Mouse (Mus musculus) gastrocnemius, postnatal 10 days (tissue): ENCODE measurements around the gene Olfr56. TPM values are rescaled to one million over a fixed set of nuclear protein-coding genes. Genes with fewer than 3 reads are reported as not detected.
"Not testable (repeated sequence)": the region's sequence is repeated elsewhere in the genome, so short reads cannot be mapped to it uniquely, and the experiment has no call there.

Experiments
- DNase-seq: peaks from one replicate; pipeline ENCODE4 v3.0.0; 2021; ENCODE audit warnings: mixed read lengths
- long read RNA-seq, 2 experiments: library from polyadenylated mRNA; stranded (forward); transcript quantifications; one replicate each; pipeline ENCODE4 v2.0.0; 2021
- total RNA-seq, 2 experiments: library from RNA; stranded (reverse); gene quantifications; 2 replicates each; pipeline ENCODE4 v1.2.3; 2021

The Olfr56 gene
- under 1 TPM; 0.12 to 0.16 TPM for total RNA-seq
- long read RNA-seq, experiment 1: 0 reads
- long read RNA-seq, experiment 2: 0 reads

GRCm38 (mm10) chr11:48978240-48978939 is at the start of gene Olfr56:
Gene Olfr56 (plus strand): TSS chr11:48978889.
- DNase-seq: not testable (repeated sequence)

DNA sequence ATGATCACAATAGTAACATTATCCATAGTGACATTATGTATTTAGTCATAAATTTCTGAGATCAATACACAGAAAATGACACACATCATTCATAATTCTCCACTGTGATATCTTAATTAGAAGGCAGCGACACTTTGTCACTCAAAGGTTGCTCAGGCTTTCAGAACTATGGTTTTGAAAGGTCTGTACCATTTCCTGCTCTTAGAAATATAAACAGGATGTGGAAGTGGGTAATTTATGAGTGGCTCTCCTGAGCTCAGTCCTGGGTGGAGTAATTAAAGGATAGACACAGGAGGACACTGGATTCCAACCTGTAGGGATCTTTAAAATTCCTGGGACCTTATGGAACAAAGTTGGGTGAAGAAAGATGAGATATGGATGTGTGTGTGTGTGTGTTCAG is 45.3 kb upstream of the Olfr56 start:
- DNase-seq: not testable (repeated sequence)

- DNase-seq: not testable (repeated sequence)
Measured at GRCm38 (mm10) chr11:48933923-48934322, 44.8 kb upstream of the Olfr56 start.

GRCm38 (mm10) chr11:48935291-48935690 is 43.4 kb upstream of the Olfr56 start:
- not testable (repeated sequence) for DNase-seq

GRCm38 (mm10) chr11:48939286-48939685 is 39.4 kb upstream of the Olfr56 start:
- not testable (repeated sequence) for DNase-seq

DNA sequence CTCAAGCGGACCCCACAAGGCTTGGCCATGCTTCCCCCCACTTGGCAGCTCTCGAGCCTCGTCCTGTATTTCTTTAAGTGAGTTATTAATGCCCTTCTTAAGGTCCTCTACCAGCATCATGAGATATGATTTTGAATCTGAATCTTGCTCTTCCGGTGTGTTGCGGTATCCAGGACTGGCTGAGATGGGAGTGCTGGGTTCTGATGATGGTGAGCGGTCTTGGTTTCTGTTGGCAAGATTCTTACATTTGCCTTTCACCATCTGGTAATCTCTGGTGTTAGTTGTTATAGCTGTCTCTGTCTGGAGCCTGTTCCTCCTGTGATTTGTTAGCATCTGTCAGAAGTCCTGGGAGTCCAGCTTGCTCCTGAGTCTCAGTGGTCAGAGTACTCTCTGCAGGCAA is 32.6 kb upstream of the Olfr56 start, which contains the start of gene Psme2b:
Gene Psme2b, minus strand, starts transcription at position 101 of the 400 bp plus-strand sequence.
- DNase-seq: not testable (repeated sequence)

- DNase-seq: not testable (repeated sequence)
Measured at GRCm38 (mm10) chr11:48974686-48975085, 4.0 kb upstream of the Olfr56 start.

- not testable (repeated sequence) for DNase-seq
Measured at GRCm38 (mm10) chr11:48979251-48979650, 562 bp downstream of the Olfr56 start, which contains the start of gene 9930111J21Rik1. Gene 9930111J21Rik1 (minus strand): TSS chr11:48979398.

DNA sequence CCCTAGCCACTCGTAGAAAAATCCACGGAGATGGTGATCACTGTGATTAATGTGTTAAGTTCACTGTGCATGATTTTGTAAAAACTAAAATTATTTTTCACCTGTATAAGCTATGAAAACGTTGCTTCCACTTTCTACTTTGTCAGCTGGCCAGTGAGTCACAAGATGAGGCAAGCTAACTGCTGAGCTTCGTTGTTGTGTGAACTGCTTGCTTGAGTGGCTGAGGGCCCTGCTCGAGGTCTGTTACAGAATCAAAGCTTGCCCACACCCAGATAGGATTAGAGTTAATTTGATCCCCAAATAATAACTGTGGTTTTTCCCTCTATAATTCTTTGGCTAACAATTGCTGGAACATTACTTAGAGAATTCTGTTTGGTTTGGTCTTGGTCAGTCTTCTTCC is 1.4 kb downstream of the Olfr56 start:
- not testable (repeated sequence) for DNase-seq

DNA sequence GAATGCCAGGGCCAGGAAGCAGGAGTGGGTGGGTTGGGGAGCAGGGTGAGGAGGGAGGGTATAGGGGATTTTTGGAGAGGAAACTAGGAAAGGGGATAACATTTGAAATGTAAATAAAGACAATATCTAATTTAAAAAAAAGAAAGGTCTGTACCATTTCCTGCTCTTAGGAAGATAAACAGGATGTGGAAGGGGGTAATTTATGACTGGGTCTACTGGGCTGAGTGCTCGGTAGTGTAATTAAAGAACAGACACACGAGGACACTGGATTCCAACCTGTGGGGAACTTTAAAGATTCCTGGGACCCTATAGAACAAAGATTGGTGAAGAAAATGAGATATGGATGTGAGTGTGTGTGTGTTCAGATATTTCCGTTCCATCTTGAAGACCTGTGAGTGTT is 4.2 kb downstream of the Olfr56 start:
- not testable (repeated sequence) for DNase-seq

GRCm38 (mm10) chr11:48988219-48988618 is 9.5 kb downstream of the Olfr56 start:
- DNase-seq: not testable (repeated sequence)

GRCm38 (mm10) chr11:48989981-48990380 is 11.3 kb downstream of the Olfr56 start:
- DNase-seq: not testable (repeated sequence)

GRCm38 (mm10) chr11:48991740-48992520 is 13.2 kb downstream of the Olfr56 start, which contains the start of gene Gm12185:
Gene Gm12185 (minus strand): TSS chr11:48992226.
- DNase-seq: not testable (repeated sequence)

- not testable (repeated sequence) for DNase-seq
Measured at GRCm38 (mm10) chr11:48993296-48993695, 14.6 kb downstream of the Olfr56 start.

GRCm38 (mm10) chr11:48994018-48994417 is 15.3 kb downstream of the Olfr56 start, which contains the start of gene Tgtp1:
Gene Tgtp1 (minus strand): TSS chr11:48994172.
- DNase-seq: not testable (repeated sequence)

DNA sequence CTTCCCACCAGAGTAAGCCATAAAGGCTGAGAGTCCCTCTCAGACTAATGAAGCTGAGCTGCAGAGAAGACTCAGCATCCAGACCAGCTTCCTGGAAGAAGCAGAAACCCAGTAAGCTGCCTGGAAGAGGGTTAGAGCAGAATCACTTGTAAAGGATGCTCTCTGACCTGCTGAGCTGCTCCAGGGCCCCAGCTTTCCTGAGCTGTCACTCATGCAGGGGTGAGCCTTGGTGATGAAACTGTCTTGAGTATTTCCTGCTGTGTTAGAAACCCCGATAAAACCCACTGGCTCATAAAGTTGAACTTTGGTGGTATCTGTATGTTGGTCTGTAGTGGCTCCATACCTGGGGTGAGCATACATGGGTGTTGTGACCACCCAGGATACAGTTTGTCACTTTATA is 21.7 kb downstream of the Olfr56 start:
- not testable (repeated sequence) for DNase-seq

- not testable (repeated sequence) for DNase-seq
Measured at GRCm38 (mm10) chr11:49006317-49006716, 27.6 kb downstream of the Olfr56 start.

GRCm38 (mm10) chr11:49006785-49007184 is 28.1 kb downstream of the Olfr56 start:
- DNase-seq: not testable (repeated sequence)

DNA sequence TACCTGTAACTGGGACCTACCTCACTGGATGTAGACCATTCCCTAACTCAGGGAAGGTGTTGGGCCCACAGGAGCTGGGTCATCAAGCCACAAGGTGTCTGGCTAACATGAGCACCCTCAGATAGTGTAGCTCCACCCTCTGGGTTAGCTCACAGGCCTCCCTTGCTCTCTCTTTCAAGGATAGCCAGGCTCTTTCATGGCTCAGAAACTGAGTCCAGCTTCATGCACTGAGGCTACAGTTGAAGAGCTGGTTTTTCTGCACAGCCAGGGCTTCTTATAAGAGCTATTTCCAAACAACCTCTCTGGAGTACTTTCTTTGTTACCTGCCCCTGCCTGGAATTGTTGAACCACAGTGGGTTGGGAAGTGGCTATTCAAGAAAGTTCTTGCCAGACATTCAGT is 33.4 kb downstream of the Olfr56 start:
- not testable (repeated sequence) for DNase-seq

DNA sequence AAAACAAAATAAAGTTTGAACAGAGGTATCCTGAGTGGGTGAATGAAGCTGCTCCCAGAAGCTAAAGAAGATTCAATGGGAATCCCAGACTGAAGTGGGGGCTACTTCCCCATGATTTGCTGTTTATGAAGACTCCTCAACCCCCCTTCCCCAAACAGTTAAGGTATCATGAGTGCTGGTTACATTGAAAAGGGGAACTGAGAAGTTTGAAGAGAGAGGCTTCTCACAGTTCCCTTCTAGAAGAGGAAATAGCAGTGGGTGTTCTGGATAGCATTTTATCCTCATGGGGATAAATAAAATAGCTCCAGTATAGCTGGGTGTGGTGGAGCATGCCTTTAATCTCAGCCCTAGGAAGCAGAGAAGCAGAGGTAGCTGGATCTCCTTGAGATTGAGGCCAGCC is 71.4 kb downstream of the Olfr56 start:
- DNase-seq: not testable (repeated sequence)

- DNase-seq: not testable (repeated sequence)
Measured at GRCm38 (mm10) chr11:49051093-49051891, 72.6 kb downstream of the Olfr56 start, which contains the start of gene 9930111J21Rik2. Gene 9930111J21Rik2 (minus strand): TSS chr11:49051242.

- not testable (repeated sequence) for DNase-seq
Measured at GRCm38 (mm10) chr11:49051894-49052293, 73.2 kb downstream of the Olfr56 start.
